Mouse (Mus musculus) kidney, embryonic 14.5 days (tissue): ENCODE measurements at regions not wholly inside any gene's neighbourhood (a gene's known extent, or its start where the extent isn't known, plus 50 kb on each side); places are given as distances from the start of the nearest gene placed in this dataset.

ENCODE experiments used
- ATAC-seq: fragments of 200-750 bp; cut with Nextera tagmentation; 2 replicates; pipeline ENCODE4 v1.8.0; 2017; ENCODE audit warnings: moderate number of reproducible peaks, mild to moderate bottlenecking, moderate TSS enrichment, moderate library complexity; ENCODE audit not compliant: low FRiP score, low TSS enrichment
- H3K27ac ChIP-seq: fragments of 300-500 bp; sonication (generic); 2 replicates; pipeline ENCODE4 v1.5.1; 2014; ENCODE audit warnings: low read depth, mild to moderate bottlenecking, low read length, moderate library complexity, mixed read lengths
- H3K27me3 ChIP-seq: fragments of 300-500 bp; sonication (generic); 2 replicates; pipeline ENCODE4 v1.6.1; 2014; ENCODE audit warnings: mild to moderate bottlenecking, low read length; ENCODE audit not compliant: control insufficient read depth, insufficient read depth
- H3K36me3 ChIP-seq: fragments of 300-500 bp; sonication (generic); 2 replicates; pipeline ENCODE4 v1.6.1; 2014; ENCODE audit warnings: low read length, mixed read lengths; ENCODE audit not compliant: control insufficient read depth, insufficient read depth
- H3K4me1 ChIP-seq: fragments of 300-500 bp; sonication (generic); 2 replicates; pipeline ENCODE4 v1.6.1; 2014; ENCODE audit warnings: low read length, mixed read lengths; ENCODE audit not compliant: control insufficient read depth, insufficient read depth
- H3K4me2 ChIP-seq: fragments of 300-500 bp; sonication (generic); replicated peaks from 2 replicates; pipeline ENCODE4 v1.6.1; 2014; ENCODE audit warnings: low read depth, mild to moderate bottlenecking, low read length
- H3K4me3 ChIP-seq: fragments of 300-500 bp; sonication (generic); 2 replicates; pipeline ENCODE4 v1.5.1; 2014; ENCODE audit warnings: mild to moderate bottlenecking, low read length
- H3K9ac ChIP-seq: fragments of 300-500 bp; sonication (generic); 2 replicates; pipeline ENCODE4 v1.6.1; 2014; ENCODE audit warnings: low read depth, mild to moderate bottlenecking, low read length, moderate library complexity
- H3K9me3 ChIP-seq: fragments of 300-500 bp; sonication (generic); 2 replicates; pipeline ENCODE4 v1.6.1; 2016; ENCODE audit warnings: low read length; ENCODE audit not compliant: control insufficient read depth
- WGBS: fragments of 180-500 bp; shearing (Covaris S2); extraction: QIAGEN DNeasy Blood & Tissue Kit; methylation state at CpG from one replicate; pipeline ENCODE4 v1.1.7; 2014; 5-methylcytosine and 5-hydroxymethylcytosine counted together

GRCm38 (mm10) chr1:179866056-179866772 lies 62.7 kb upstream of the Ahctf1 start:
- peak; percentile 78 for ATAC-seq
- Histone ChIP-seq H3K4me1 (peaks cover 9% of the 10 kb centered on the region; the same call in 1 of the 2 replicates), H3K27me3 (no peaks in the 10 kb centered on the region), H3K4me2 (peak overlapping the region; percentile 10; the same call in 1 of the 2 replicates), H3K9ac (no peak overlapping the region; the same call in 1 of the 2 replicates), H3K27ac (peak overlapping the region; percentile 57), H3K36me3 (no peaks in the 10 kb centered on the region), H3K9me3 (no peaks in the 10 kb centered on the region), H3K4me3 (no peak overlapping the region)
- WGBS, result 38% methylated on average over 16 of the region's 16 CpGs

- no peaks in the 10 kb centered on the region for H3K27me3 ChIP-seq
- 38% methylated on average over 11 of the region's 11 CpGs for WGBS
- H3K9ac ChIP-seq, result no peak overlapping the region
- no peak overlapping the region for H3K4me3 ChIP-seq
- H3K4me2 ChIP-seq, result no peak overlapping the region
- no peaks in the 10 kb centered on the region for H3K36me3 ChIP-seq
- H3K27ac ChIP-seq, result peak overlapping the region; percentile 57; the same call in 1 of the 2 replicates
- ATAC-seq, result 0 out of 2 replicates have a peak, but pooled peaks have one; percentile 28
- peaks cover 9% of the 10 kb centered on the region; the same call in 1 of the 2 replicates for H3K4me1 ChIP-seq
- H3K9me3 ChIP-seq, result no peaks in the 10 kb centered on the region
Observed at GRCm38 (mm10) chr1:179865561-179865960, 62.1 kb upstream of the Ahctf1 start.

- Histone ChIP-seq H3K4me2 (no peak overlapping the region), H3K4me1 (peaks cover 9% of the 10 kb centered on the region; the same call in 1 of the 2 replicates), H3K27me3 (no peaks in the 10 kb centered on the region), H3K36me3 (no peaks in the 10 kb centered on the region), H3K9ac (no peak overlapping the region), H3K9me3 (no peaks in the 10 kb centered on the region), H3K4me3 (no peak overlapping the region), H3K27ac (no peak overlapping the region; the same call in 1 of the 2 replicates)
- no peak for ATAC-seq
- WGBS, result 92% methylated on average over 5 of the region's 5 CpGs
Observed at GRCm38 (mm10) chr1:179864537-179865226, 61.2 kb upstream of the Ahctf1 start.

- Histone ChIP-seq H3K9ac (no peak overlapping the region), H3K36me3 (no peaks in the 10 kb centered on the region), H3K4me3 (no peak overlapping the region), H3K27ac (no peak overlapping the region), H3K4me2 (no peak overlapping the region), H3K4me1 (peaks cover 9% of the 10 kb centered on the region; the same call in 1 of the 2 replicates), H3K9me3 (no peaks in the 10 kb centered on the region), H3K27me3 (no peaks in the 10 kb centered on the region)
- WGBS, result 61% methylated on average over 4 of the region's 4 CpGs
- ATAC-seq, result no peak
Observed at GRCm38 (mm10) chr1:179863420-179863819, 59.9 kb upstream of the Ahctf1 start.

- Histone ChIP-seq H3K4me3 (no peak overlapping the region), H3K4me2 (no peak overlapping the region), H3K27ac (no peak overlapping the region), H3K9ac (no peak overlapping the region), H3K9me3 (no peaks in the 10 kb centered on the region), H3K36me3 (no peaks in the 10 kb centered on the region), H3K4me1 (peaks cover 9% of the 10 kb centered on the region; the same call in 1 of the 2 replicates), H3K27me3 (no peaks in the 10 kb centered on the region)
- ATAC-seq, result no peak
- WGBS, result 65% methylated on average over 3 of the region's 3 CpGs
Observed at GRCm38 (mm10) chr1:179862941-179863340, 59.5 kb upstream of the Ahctf1 start.

- 89% methylated on average over 3 of the region's 3 CpGs for WGBS
- no peak for ATAC-seq
- Histone ChIP-seq H3K9ac (no peak overlapping the region), H3K4me2 (no peak overlapping the region), H3K27me3 (no peaks in the 10 kb centered on the region), H3K9me3 (no peaks in the 10 kb centered on the region), H3K4me3 (no peak overlapping the region), H3K4me1 (peaks cover 8% of the 10 kb centered on the region; the same call in 1 of the 2 replicates), H3K27ac (no peak overlapping the region), H3K36me3 (no peaks in the 10 kb centered on the region)
Observed at GRCm38 (mm10) chr1:179861776-179862175, 58.3 kb upstream of the Ahctf1 start.

- Histone ChIP-seq H3K4me1 (no peaks in the 10 kb centered on the region), H3K4me3 (no peak overlapping the region), H3K9ac (no peak overlapping the region), H3K27me3 (no peaks in the 10 kb centered on the region), H3K9me3 (no peaks in the 10 kb centered on the region), H3K27ac (no peak overlapping the region), H3K36me3 (no peaks in the 10 kb centered on the region), H3K4me2 (no peak overlapping the region)
- 76% methylated on average over 8 of the region's 8 CpGs for WGBS
- no peak for ATAC-seq
Observed at GRCm38 (mm10) chr1:179859552-179859902, 56.0 kb upstream of the Ahctf1 start.

GRCm38 (mm10) chr1:179858780-179859551 lies 55.5 kb upstream of the Ahctf1 start:
- H3K9me3 ChIP-seq, result no peaks in the 10 kb centered on the region
- H3K27ac ChIP-seq, result no peak overlapping the region
- no peak overlapping the region for H3K4me3 ChIP-seq
- H3K4me1 ChIP-seq, result no peaks in the 10 kb centered on the region
- peak; percentile 54; the same call in 1 of the 2 replicates for ATAC-seq
- no peaks in the 10 kb centered on the region for H3K36me3 ChIP-seq
- no peaks in the 10 kb centered on the region for H3K27me3 ChIP-seq
- H3K9ac ChIP-seq, result no peak overlapping the region
- H3K4me2 ChIP-seq, result no peak overlapping the region
- 40% methylated on average over 14 of the region's 14 CpGs for WGBS
